In genomic region chr10:109985824-109986485, GRCm38 (mm10) we compare ENCODE assay signal across 13 mouse cellular contexts.
DNase-seq lines count a peak whose midpoint lies in the region; ATAC-seq and TF ChIP-seq lines count a peak whose summit lies in the region.
"Had no signal": no experiment of that assay in that cellular context is flagged by ENCODE, and none has a peak within 500 bp of the region (broad histone marks: within the 10 kb centered on the region; RNA-seq: fewer than 3 reads in every experiment).

No protein-coding gene starts in this region.

- no peak overlapping the region for H3K9ac ChIP-seq in liver, postnatal 0 days (replicated peaks)
- H3K9ac ChIP-seq in hindbrain, embryonic 14.5 days = no peak overlapping the region
- H3K9ac ChIP-seq: midbrain, embryonic 15.5 days had no signal

- H3K27me3 ChIP-seq in liver, postnatal 0 days (ENCODE audit: insufficient read depth, low read length) = no peaks in the 10 kb centered on the region
- no peaks in the 10 kb centered on the region for H3K27me3 ChIP-seq in hindbrain, embryonic 14.5 days (ENCODE audit: control insufficient read depth, insufficient read depth, low read length)
- H3K27me3 ChIP-seq: midbrain, embryonic 15.5 days had no signal

- no peaks in the 10 kb centered on the region for H3K4me1 ChIP-seq in liver, postnatal 0 days (ENCODE audit: insufficient read depth)
- no peaks in the 10 kb centered on the region for H3K4me1 ChIP-seq in hindbrain, embryonic 14.5 days (replicated peaks; ENCODE audit: control insufficient read depth, insufficient read depth, low read length)
- H3K4me1 ChIP-seq: midbrain, embryonic 15.5 days had no signal

- TF ChIP-seq CTCF in layer of hippocampus, adult 2 months (conservative IDR thresholded peaks at IDR 0.05) = no peak
- no peak for TF ChIP-seq CTCF in liver, postnatal 0 days (IDR thresholded peaks at IDR 0.05; ENCODE audit: low read depth)

- no peak overlapping the region; the same call in 1 of the 2 replicates for H3K4me2 ChIP-seq in liver, postnatal 0 days (ENCODE audit: low read depth, low read length)
- H3K4me2 ChIP-seq in hindbrain, embryonic 14.5 days (replicated peaks) = no peak overlapping the region
- H3K4me2 ChIP-seq: midbrain, embryonic 15.5 days had no signal

- H3K27ac ChIP-seq in layer of hippocampus, adult 2 months = peak overlapping the region; percentile 64
- no peak overlapping the region for H3K27ac ChIP-seq in liver, postnatal 0 days (ENCODE audit: low read depth)
- no peak overlapping the region for H3K27ac ChIP-seq in hindbrain, embryonic 14.5 days
- H3K27ac ChIP-seq: midbrain, embryonic 15.5 days had no signal

- no peaks in the 10 kb centered on the region for H3K9me3 ChIP-seq in liver, postnatal 0 days (ENCODE audit: low read length)
- H3K9me3 ChIP-seq in hindbrain, embryonic 14.5 days (ENCODE audit: control insufficient read depth, low read length) = no peaks in the 10 kb centered on the region
- H3K9me3 ChIP-seq: midbrain, embryonic 15.5 days had no signal

- DNase-seq in frontal cortex, postnatal 14 days (ENCODE audit: low spot score in 2 of 2) = no peak
- peak; percentile 38 for DNase-seq in layer of hippocampus, adult 11-12 months (ENCODE audit: low spot score)
- no peak for DNase-seq in layer of hippocampus, postnatal 10 days (ENCODE audit: low spot score in 2 of 2)
- DNase-seq in layer of hippocampus, adult 2 months (ENCODE audit: low spot score in 2 of 2) = peak in 1 of 2 experiments; percentile 60
- peak; percentile 21 to 50 for DNase-seq in right cerebral cortex, postnatal 36 days (ENCODE audit: low spot score in 2 of 2)
- no peak for DNase-seq in liver, postnatal 0 days
- no peak for DNase-seq in hindbrain, embryonic 14.5 days (ENCODE audit: low spot score)
- DNase-seq: adrenal gland, adult 8-10 months; cerebellum, postnatal 14 days; lung, adult 18-20 months had no signal

- TF ChIP-seq EP300 in liver, postnatal 0 days (IDR thresholded peaks at IDR 0.05; ENCODE audit: low read depth) = no peak

- peak; percentile 95 for ATAC-seq in frontal cortex, adult (ENCODE audit: low TSS enrichment)
- ATAC-seq in liver, postnatal 0 days = no peak
- no peak for ATAC-seq in hindbrain, embryonic 14.5 days (ENCODE audit: low FRiP score)
- ATAC-seq: hindbrain, embryonic 16.5 days; midbrain, embryonic 15.5 days had no signal

- H3K36me3 ChIP-seq in liver, postnatal 0 days (replicated peaks; ENCODE audit: insufficient read depth, low read length) = no peaks in the 10 kb centered on the region
- H3K36me3 ChIP-seq in hindbrain, embryonic 14.5 days (replicated peaks; ENCODE audit: control insufficient read depth, insufficient read depth) = no peaks in the 10 kb centered on the region
- H3K36me3 ChIP-seq: midbrain, embryonic 15.5 days had no signal

- no peak overlapping the region for H3K4me3 ChIP-seq in layer of hippocampus, adult 2 months
- no peak overlapping the region for H3K4me3 ChIP-seq in liver, postnatal 0 days (ENCODE audit: low read depth, low read length)
- H3K4me3 ChIP-seq in hindbrain, embryonic 14.5 days (replicated peaks; ENCODE audit: low read length) = no peak overlapping the region
- H3K4me3 ChIP-seq: midbrain, embryonic 15.5 days had no signal

- WGBS in liver, postnatal 0 days (ENCODE audit: insufficient replicate concordance) = 45% methylated on average over 8 of the region's 8 CpGs
- WGBS in hindbrain, embryonic 14.5 days = 84% methylated on average over 8 of the region's 8 CpGs

Comparison
In these comparisons a context has a peak if more than half of its experiments do, and no peak if none do; other contexts are left out.
1. DNase-seq: peak in layer of hippocampus, adult 11-12 months (single experiment) and right cerebral cortex, postnatal 36 days (2 of 2); none in frontal cortex, postnatal 14 days (0 of 2), layer of hippocampus, postnatal 10 days (0 of 2), liver, postnatal 0 days (single experiment) and hindbrain, embryonic 14.5 days (single experiment).